Mouse (Mus musculus): ENCODE data around the gene Tmem222. TPM values are rescaled to one million over a fixed set of nuclear protein-coding genes. Genes with fewer than 3 reads are reported as not detected.

The Tmem222 gene
- polyA plus RNA-seq, 1 experiment from 2014 or later: 57.1 TPM

DNA sequence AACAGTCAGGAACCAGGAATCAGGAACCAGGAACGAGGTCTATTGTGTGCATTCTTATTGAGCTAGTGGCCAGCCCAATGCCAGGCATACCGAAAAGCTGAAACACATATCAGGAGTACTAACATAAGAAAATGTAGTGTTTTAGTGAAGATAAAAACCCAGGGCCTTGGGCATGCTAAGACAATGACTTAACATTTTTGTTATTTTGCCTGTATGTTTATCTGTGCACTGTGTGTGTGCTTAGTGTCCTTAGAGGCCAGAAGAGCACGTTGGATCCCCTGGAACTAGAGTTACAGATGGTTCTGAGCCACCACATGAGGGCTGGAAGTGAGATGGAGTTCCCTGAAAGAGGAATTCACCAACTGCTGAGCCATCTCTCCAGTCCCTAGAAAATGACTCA lies 7.7 kb upstream of the Tmem222 start:
- H3K4me1 ChIP-seq (ENCODE audit: control insufficient read depth in 2 of 2, insufficient read depth in 2 of 2, low read length in 2 of 2): peaks cover 14 to 18% of the 10 kb centered on the region in 2 experiments
- no peak overlapping the region for H3K27ac ChIP-seq (replicated peaks in 1 of 2; ENCODE audit: control insufficient read depth in 1 of 2, insufficient read depth in 1 of 2, low read depth in 2 of 2, low read length in 2 of 2)
- H3K27me3 ChIP-seq (ENCODE audit: control insufficient read depth, insufficient read depth, low read length): no peaks in the 10 kb centered on the region
- ATAC-seq (ENCODE audit: insufficient number of reproducible peaks, insufficient read depth, low FRiP score, low read depth): no peak
- H3K4me2 ChIP-seq (ENCODE audit: low read length): no peak overlapping the region
- H3K9ac ChIP-seq (ENCODE audit: low read length): no peak overlapping the region
- H3K9me3 ChIP-seq (ENCODE audit: control insufficient read depth, low read length): no peaks in the 10 kb centered on the region
- H3K4me3 ChIP-seq (ENCODE audit: control insufficient read depth in 1 of 2, insufficient read depth in 1 of 2, low read depth in 1 of 2, low read length in 2 of 2): no peak overlapping the region
- WGBS: 71% methylated on average over 3 of the region's 3 CpGs
- no peaks in the 10 kb centered on the region for H3K36me3 ChIP-seq (ENCODE audit: control insufficient read depth, insufficient read depth, low read length)

DNA sequence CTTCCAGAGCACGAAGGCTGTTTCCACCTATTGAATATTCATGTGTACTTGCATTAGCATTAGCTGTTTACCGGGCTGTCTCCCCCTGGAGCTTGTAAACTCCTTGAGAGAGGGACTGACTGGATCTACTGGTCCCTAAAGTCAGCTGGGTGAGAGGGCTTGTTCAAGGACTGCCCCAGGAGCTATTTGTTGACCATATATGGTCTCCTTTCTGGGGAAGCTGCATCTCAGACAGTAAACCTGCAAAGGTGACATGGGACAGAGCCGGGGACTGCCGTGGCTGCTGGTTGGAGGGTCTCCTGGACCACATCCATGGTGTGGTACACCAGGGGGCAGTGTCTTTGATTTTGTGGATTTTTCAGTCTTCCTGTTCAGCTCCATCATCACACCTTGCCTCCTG lies 5.1 kb upstream of the Tmem222 start:
- Histone ChIP-seq H3K27ac (replicated peaks in 1 of 2; ENCODE audit: control insufficient read depth in 1 of 2, insufficient read depth in 1 of 2, low read depth in 2 of 2, low read length in 2 of 2) (0 out of 4 replicates have a peak overlapping the region, but pooled peaks have one; percentile 43 to 55), H3K4me1 (ENCODE audit: control insufficient read depth in 2 of 2, insufficient read depth in 2 of 2, low read length in 2 of 2) (peaks cover 16 to 18% of the 10 kb centered on the region in 2 experiments), H3K36me3 (ENCODE audit: control insufficient read depth, insufficient read depth, low read length) (no peaks in the 10 kb centered on the region), H3K27me3 (ENCODE audit: control insufficient read depth, insufficient read depth, low read length) (no peaks in the 10 kb centered on the region), H3K9me3 (ENCODE audit: control insufficient read depth, low read length) (no peaks in the 10 kb centered on the region), H3K9ac (ENCODE audit: low read length) (no peak overlapping the region), H3K4me2 (ENCODE audit: low read length) (peak overlapping the region; percentile 1; the same call in 1 of the 2 replicates), H3K4me3 (ENCODE audit: control insufficient read depth in 1 of 2, insufficient read depth in 1 of 2, low read depth in 1 of 2, low read length in 2 of 2) (no peak overlapping the region)
- ATAC-seq (ENCODE audit: insufficient number of reproducible peaks, insufficient read depth, low FRiP score, low read depth): no peak
- 22% methylated on average over 4 of the region's 4 CpGs for WGBS

GRCm38 (mm10) chr4:133281951-133282481 lies 4.4 kb upstream of the Tmem222 start:
- Histone ChIP-seq H3K27me3 (ENCODE audit: control insufficient read depth, insufficient read depth, low read length) (no peaks in the 10 kb centered on the region), H3K27ac (replicated peaks in 1 of 2; ENCODE audit: control insufficient read depth in 1 of 2, insufficient read depth in 1 of 2, low read depth in 2 of 2, low read length in 2 of 2) (peak overlapping the region; percentile 55 to 75), H3K9me3 (ENCODE audit: control insufficient read depth, low read length) (no peaks in the 10 kb centered on the region), H3K36me3 (ENCODE audit: control insufficient read depth, insufficient read depth, low read length) (no peaks in the 10 kb centered on the region), H3K9ac (ENCODE audit: low read length) (peak overlapping the region; percentile 31; the same call in 1 of the 2 replicates), H3K4me2 (ENCODE audit: low read length) (peak overlapping the region; percentile 1; the same call in 1 of the 2 replicates), H3K4me3 (ENCODE audit: control insufficient read depth in 1 of 2, insufficient read depth in 1 of 2, low read depth in 1 of 2, low read length in 2 of 2) (no peak overlapping the region), H3K4me1 (ENCODE audit: control insufficient read depth in 2 of 2, insufficient read depth in 2 of 2, low read length in 2 of 2) (peaks cover 16 to 18% of the 10 kb centered on the region in 2 experiments)
- WGBS: 23% methylated on average over 5 of the region's 5 CpGs
- ATAC-seq (ENCODE audit: insufficient number of reproducible peaks, insufficient read depth, low FRiP score, low read depth): no peak

- Histone ChIP-seq H3K4me3 (ENCODE audit: control insufficient read depth in 1 of 2, insufficient read depth in 1 of 2, low read depth in 1 of 2, low read length in 2 of 2) (no peak overlapping the region), H3K4me2 (ENCODE audit: low read length) (0 out of 2 replicates have a peak overlapping the region, but pooled peaks have one; percentile 1), H3K4me1 (ENCODE audit: control insufficient read depth in 2 of 2, insufficient read depth in 2 of 2, low read length in 2 of 2) (peaks cover 16 to 23% of the 10 kb centered on the region in 2 experiments), H3K27me3 (ENCODE audit: control insufficient read depth, insufficient read depth, low read length) (no peaks in the 10 kb centered on the region), H3K27ac (replicated peaks in 1 of 2; ENCODE audit: control insufficient read depth in 1 of 2, insufficient read depth in 1 of 2, low read depth in 2 of 2, low read length in 2 of 2) (peak overlapping the region; percentile 55 to 75), H3K9me3 (ENCODE audit: control insufficient read depth, low read length) (no peaks in the 10 kb centered on the region), H3K9ac (ENCODE audit: low read length) (no peak overlapping the region), H3K36me3 (ENCODE audit: control insufficient read depth, insufficient read depth, low read length) (no peaks in the 10 kb centered on the region)
- no peak for ATAC-seq (ENCODE audit: insufficient number of reproducible peaks, insufficient read depth, low FRiP score, low read depth)
- WGBS: 19% methylated on average over 7 of the region's 7 CpGs
Observed at GRCm38 (mm10) chr4:133281513-133281912, 3.9 kb upstream of the Tmem222 start.

DNA sequence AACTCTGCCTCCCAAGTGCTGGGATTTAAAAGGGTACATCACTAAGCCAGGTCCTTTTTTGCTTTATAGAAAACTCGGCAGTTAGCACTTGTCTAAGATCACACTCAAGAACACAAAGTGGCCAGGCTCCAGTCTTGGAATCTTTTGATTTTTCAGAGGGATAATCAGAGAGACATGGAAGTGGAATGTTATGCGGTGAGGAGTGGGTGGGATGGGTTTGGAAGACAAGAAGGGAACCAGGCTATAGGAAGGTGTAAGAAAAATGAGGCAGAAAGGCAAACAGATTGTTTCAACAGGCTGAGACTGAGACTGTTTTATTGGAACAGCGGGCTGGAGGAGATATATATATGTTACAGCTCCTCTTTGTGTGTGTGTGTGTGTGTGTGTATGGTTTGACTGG lies 890 bp upstream of the Tmem222 start:
- H3K27me3 ChIP-seq (ENCODE audit: control insufficient read depth, insufficient read depth, low read length): no peaks in the 10 kb centered on the region
- 79% methylated on average over 3 of the region's 3 CpGs for WGBS
- no peaks in the 10 kb centered on the region for H3K9me3 ChIP-seq (ENCODE audit: control insufficient read depth, low read length)
- ATAC-seq (ENCODE audit: insufficient number of reproducible peaks, insufficient read depth, low FRiP score, low read depth): no peak
- peak overlapping the region; percentile 88; the same call in 1 of the 2 replicates for H3K9ac ChIP-seq (ENCODE audit: low read length)
- peaks cover 14 to 26% of the 10 kb centered on the region in 2 experiments for H3K4me1 ChIP-seq (ENCODE audit: control insufficient read depth in 2 of 2, insufficient read depth in 2 of 2, low read length in 2 of 2)
- no peak overlapping the region; a peak in 1 of 4 replicates for H3K4me3 ChIP-seq (ENCODE audit: control insufficient read depth in 1 of 2, insufficient read depth in 1 of 2, low read depth in 1 of 2, low read length in 2 of 2)
- H3K27ac ChIP-seq (replicated peaks in 1 of 2; ENCODE audit: control insufficient read depth in 1 of 2, insufficient read depth in 1 of 2, low read depth in 2 of 2, low read length in 2 of 2): peak overlapping the region in 1 of 2 experiments; percentile 84; a peak in 1 of 4 replicates
- H3K4me2 ChIP-seq (ENCODE audit: low read length): peak overlapping the region; percentile 79
- H3K36me3 ChIP-seq (ENCODE audit: control insufficient read depth, insufficient read depth, low read length): peaks cover 6% of the 10 kb centered on the region; the same call in 1 of the 2 replicates

DNA sequence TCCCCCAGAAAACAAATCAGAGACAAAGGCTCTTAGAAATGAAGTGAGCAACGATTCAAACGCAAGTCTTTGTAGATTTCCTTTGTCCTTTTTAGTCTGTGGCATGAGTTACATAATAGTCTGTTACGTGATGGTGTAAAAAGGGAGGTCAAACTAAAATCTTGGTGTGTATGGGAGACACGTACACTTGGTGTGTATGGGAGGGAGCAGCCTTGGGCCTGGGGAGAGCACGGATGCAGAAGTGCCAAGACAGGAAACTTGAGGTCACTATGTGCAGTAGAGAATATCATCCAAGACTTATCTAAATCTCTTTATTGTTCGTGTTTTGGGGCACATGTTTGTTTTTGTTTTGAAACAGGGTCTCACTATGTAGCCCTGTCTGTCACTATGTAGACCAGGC lies 475 bp upstream of the Tmem222 start:
- H3K27ac ChIP-seq (replicated peaks in 1 of 2; ENCODE audit: control insufficient read depth in 1 of 2, insufficient read depth in 1 of 2, low read depth in 2 of 2, low read length in 2 of 2): peak overlapping the region; percentile 84 to 87
- H3K4me1 ChIP-seq (ENCODE audit: control insufficient read depth in 2 of 2, insufficient read depth in 2 of 2, low read length in 2 of 2): peaks cover 14 to 26% of the 10 kb centered on the region in 2 experiments
- peak overlapping the region; percentile 88 for H3K9ac ChIP-seq (ENCODE audit: low read length)
- 25% methylated on average over 6 of the region's 6 CpGs for whole genome bisulfite sequencing
- no peaks in the 10 kb centered on the region for H3K27me3 ChIP-seq (ENCODE audit: control insufficient read depth, insufficient read depth, low read length)
- peaks cover 6% of the 10 kb centered on the region; the same call in 1 of the 2 replicates for H3K36me3 ChIP-seq (ENCODE audit: control insufficient read depth, insufficient read depth, low read length)
- no peak for ATAC-seq (ENCODE audit: insufficient number of reproducible peaks, insufficient read depth, low FRiP score, low read depth)
- H3K4me2 ChIP-seq (ENCODE audit: low read length): peak overlapping the region; percentile 79
- no peaks in the 10 kb centered on the region for H3K9me3 ChIP-seq (ENCODE audit: control insufficient read depth, low read length)
- peak overlapping the region; percentile 68 to 86 for H3K4me3 ChIP-seq (ENCODE audit: control insufficient read depth in 1 of 2, insufficient read depth in 1 of 2, low read depth in 1 of 2, low read length in 2 of 2)

- no peaks in the 10 kb centered on the region for H3K9me3 ChIP-seq (ENCODE audit: control insufficient read depth, low read length)
- 92% methylated on average over 9 of the region's 9 CpGs for WGBS
- H3K27ac ChIP-seq (replicated peaks in 1 of 2; ENCODE audit: control insufficient read depth in 1 of 2, insufficient read depth in 1 of 2, low read depth in 2 of 2, low read length in 2 of 2): no peak overlapping the region
- no peak for ATAC-seq (ENCODE audit: insufficient number of reproducible peaks, insufficient read depth, low FRiP score, low read depth)
- peaks cover 0 to 2% of the 10 kb centered on the region in 2 experiments; a peak in 2 of 4 replicates for H3K4me1 ChIP-seq (ENCODE audit: control insufficient read depth in 2 of 2, insufficient read depth in 2 of 2, low read length in 2 of 2)
- no peak overlapping the region for H3K9ac ChIP-seq (ENCODE audit: low read length)
- no peak overlapping the region for H3K4me3 ChIP-seq (ENCODE audit: control insufficient read depth in 1 of 2, insufficient read depth in 1 of 2, low read depth in 1 of 2, low read length in 2 of 2)
- peaks cover 53% of the 10 kb centered on the region for H3K36me3 ChIP-seq (ENCODE audit: control insufficient read depth, insufficient read depth, low read length)
- H3K27me3 ChIP-seq (ENCODE audit: control insufficient read depth, insufficient read depth, low read length): no peaks in the 10 kb centered on the region
- H3K4me2 ChIP-seq (ENCODE audit: low read length): no peak overlapping the region
Observed at GRCm38 (mm10) chr4:133270929-133271328, 6.7 kb downstream of the Tmem222 start.
